Comparison of ENCODE assay signal across 28 mouse cellular contexts in genomic region chr16:62773462-62773861, GRCm38 (mm10). TPM values are rescaled to one million over a fixed set of nuclear protein-coding genes. Genes with fewer than 3 reads are reported as not detected.
DNase-seq lines count a peak whose midpoint lies in the region; ATAC-seq and TF ChIP-seq lines count a peak whose summit lies in the region.
"Had no signal": no experiment of that assay in that cellular context is flagged by ENCODE, and none has a peak within 500 bp of the region (broad histone marks: within the 10 kb centered on the region; RNA-seq: fewer than 3 reads in every experiment).

No protein-coding gene starts in this region.

- TF ChIP-seq EP300 in lung, postnatal 0 days (IDR thresholded peaks at IDR 0.05), result no peak
- TF ChIP-seq EP300 in CH12.LX (IDR thresholded peaks at IDR 0.05; ENCODE audit: low read length), result no peak

- peaks cover 12% of the 10 kb centered on the region; the same call in 1 of the 2 replicates for H3K36me3 ChIP-seq in lung, embryonic 14.5 days (ENCODE audit: insufficient read depth)
- H3K36me3 ChIP-seq in lung, postnatal 0 days (ENCODE audit: insufficient read depth, low read length), result 0 out of 2 replicates have a peak, but pooled peaks cover 5% of the 10 kb centered on the region
- H3K36me3 ChIP-seq in CH12.LX (replicated peaks in 1 of 2; ENCODE audit: control insufficient read depth in 1 of 2, insufficient read depth in 1 of 2, low read length in 1 of 2), result peaks cover 36 to 87% of the 10 kb centered on the region in 2 experiments
- H3K36me3 ChIP-seq: embryonic facial prominence, embryonic 12.5 days; intestine, embryonic 15.5 days had no signal

- H3K9me3 ChIP-seq in lung, embryonic 14.5 days (ENCODE audit: low read depth, low read length), result no peaks in the 10 kb centered on the region
- H3K9me3 ChIP-seq in lung, postnatal 0 days (ENCODE audit: low read length), result no peaks in the 10 kb centered on the region
- no peaks in the 10 kb centered on the region for H3K9me3 ChIP-seq in CH12.LX (replicated peaks; ENCODE audit: low read length)
- H3K9me3 ChIP-seq: embryonic facial prominence, embryonic 12.5 days; forebrain, embryonic 15.5 days; heart, embryonic 13.5 days; hindbrain, embryonic 13.5 days; intestine, embryonic 15.5 days; limb, embryonic 10.5 days had no signal

- dilution Hi-C loops in CH12.LX (cut with MboI; ENCODE audit: extremely low pct_ligation_motif_present, extremely low pct_unique_long_range_greater_than_20kb, low sequenced_read_pairs), result no loop called here

- no peak for TF ChIP-seq POLR2A in CH12.LX (IDR thresholded peaks at IDR 0.05; ENCODE audit: low read depth, low read length)
- TF ChIP-seq POLR2A in cortical plate, adult 2 months (IDR thresholded peaks at IDR 0.05; ENCODE audit: extremely low read depth, insufficient read depth, low read length), result no peak

- no peaks in the 10 kb centered on the region for H3K27me3 ChIP-seq in lung, embryonic 14.5 days (ENCODE audit: insufficient read depth, low read length)
- H3K27me3 ChIP-seq in lung, postnatal 0 days (replicated peaks; ENCODE audit: insufficient read depth, low read length), result no peaks in the 10 kb centered on the region
- no peaks in the 10 kb centered on the region for H3K27me3 ChIP-seq in CH12.LX (replicated peaks)
- H3K27me3 ChIP-seq: embryonic facial prominence, embryonic 12.5 days; forebrain, embryonic 15.5 days; heart, embryonic 13.5 days; hindbrain, embryonic 13.5 days; intestine, embryonic 15.5 days had no signal

- H3K27ac ChIP-seq in gastrocnemius, adult 2 months, result no peak overlapping the region
- no peak overlapping the region for H3K27ac ChIP-seq in lung, embryonic 14.5 days (ENCODE audit: low read depth)
- H3K27ac ChIP-seq in lung, postnatal 0 days (ENCODE audit: low read length), result no peak overlapping the region
- H3K27ac ChIP-seq in CH12.LX (ENCODE audit: insufficient read depth, low read depth), result no peak overlapping the region
- no peak overlapping the region for H3K27ac ChIP-seq in cortical plate, adult 2 months (ENCODE audit: insufficient read depth, low read length)
- H3K27ac ChIP-seq: embryonic facial prominence, embryonic 12.5 days; forebrain, embryonic 15.5 days; heart, embryonic 13.5 days; hindbrain, embryonic 13.5 days; intestine, embryonic 15.5 days; limb, embryonic 10.5 days had no signal

- H3K4me2 ChIP-seq in lung, embryonic 14.5 days, result no peak overlapping the region
- H3K4me2 ChIP-seq in lung, postnatal 0 days (replicated peaks; ENCODE audit: low read depth, low read length), result no peak overlapping the region
- no peak overlapping the region for H3K4me2 ChIP-seq in CH12.LX (ENCODE audit: insufficient read depth, low read depth, poor library complexity, severe bottlenecking)
- H3K4me2 ChIP-seq: embryonic facial prominence, embryonic 12.5 days; forebrain, embryonic 15.5 days; heart, embryonic 13.5 days; hindbrain, embryonic 13.5 days; intestine, embryonic 15.5 days had no signal

- no peak for DNase-seq in gastrocnemius, adult 2 months
- DNase-seq in gastrocnemius, postnatal 10 days, result no peak
- no peak for DNase-seq in lung, embryonic 14.5 days
- DNase-seq in lung, postnatal 0 days (ENCODE audit: low spot score), result no peak
- DNase-seq in CH12.LX (ENCODE audit: extremely low read depth), result no peak
- no peak for DNase-seq in spleen, postnatal 10 days (ENCODE audit: low spot score in 2 of 2)
- DNase-seq: adrenal gland, adult 2 months; cerebellum, adult 11 months; heart, adult 11 months; layer of hippocampus, postnatal 36 days; liver, postnatal 0 days; thymus, postnatal 36 days had no signal

- no peaks in the 10 kb centered on the region for H3K4me1 ChIP-seq in lung, embryonic 14.5 days (ENCODE audit: insufficient read depth)
- no peaks in the 10 kb centered on the region for H3K4me1 ChIP-seq in lung, postnatal 0 days (ENCODE audit: insufficient read depth, low read depth, low read length)
- H3K4me1 ChIP-seq in CH12.LX (ENCODE audit: control insufficient read depth in 1 of 2, insufficient read depth in 2 of 2), result peaks cover 0 to 6% of the 10 kb centered on the region in 2 experiments; a peak in 2 of 4 replicates
- H3K4me1 ChIP-seq in cortical plate, adult 2 months (ENCODE audit: control insufficient read depth, insufficient read depth, low read length), result no peaks in the 10 kb centered on the region
- H3K4me1 ChIP-seq: forebrain, embryonic 15.5 days; heart, embryonic 13.5 days; intestine, embryonic 15.5 days had no signal

- no peaks in the 10 kb centered on the region for H3K79me2 ChIP-seq in CH12.LX (replicated peaks; ENCODE audit: control insufficient read depth, extremely low read depth, insufficient read depth, poor library complexity, severe bottlenecking)

- H3K4me3 ChIP-seq in gastrocnemius, adult 2 months, result no peak overlapping the region
- H3K4me3 ChIP-seq in lung, embryonic 14.5 days (ENCODE audit: low read depth, low read length), result no peak overlapping the region
- H3K4me3 ChIP-seq in lung, postnatal 0 days (ENCODE audit: low read depth, low read length), result no peak overlapping the region
- H3K4me3 ChIP-seq in CH12.LX (replicated peaks in 1 of 3; ENCODE audit: low read depth in 2 of 3, low read length in 2 of 3, poor library complexity in 1 of 3), result no peak overlapping the region
- no peak overlapping the region for H3K4me3 ChIP-seq in cortical plate, adult 2 months (ENCODE audit: insufficient read depth, low read length)
- H3K4me3 ChIP-seq: embryonic facial prominence, embryonic 12.5 days; erythroblast, embryonic 14.5 days; forebrain, embryonic 15.5 days; heart, embryonic 13.5 days; hindbrain, embryonic 13.5 days; intestine, embryonic 15.5 days; limb, embryonic 10.5 days had no signal

- WGBS in lung, embryonic 14.5 days, result 76% methylated on average over 4 of the region's 4 CpGs
- WGBS in lung, postnatal 0 days, result 81% methylated on average over 4 of the region's 4 CpGs

- peak; percentile 53 for TF ChIP-seq RAD21 in CH12.LX (IDR thresholded peaks at IDR 0.05; ENCODE audit: low read depth, low read length)

- in situ Hi-C loops in CH12.LX (cut with MboI; ENCODE audit: low pct_ligation_motif_present, low pct_unique_long_range_greater_than_20kb, low sequenced_read_pairs), result loop anchor here (25.0 kb wide), 1 partner anchor 261 kb away; no protein-coding TSS in a partner anchor

- no peak for ATAC-seq in lung, embryonic 14.5 days (ENCODE audit: insufficient read depth)
- ATAC-seq in lung, postnatal 0 days, result no peak
- ATAC-seq: forebrain, embryonic 15.5 days; intestine, embryonic 15.5 days; liver, postnatal 0 days had no signal

- intact Hi-C loops in gastrocnemius, adult 2 months (cut with DNase I), result no loop called here

- no peak overlapping the region for H3K9ac ChIP-seq in lung, embryonic 14.5 days
- H3K9ac ChIP-seq in lung, postnatal 0 days (replicated peaks; ENCODE audit: low read depth), result no peak overlapping the region
- no peak overlapping the region for H3K9ac ChIP-seq in CH12.LX (ENCODE audit: insufficient read depth, low read depth)
- H3K9ac ChIP-seq: embryonic facial prominence, embryonic 12.5 days; forebrain, embryonic 15.5 days; heart, embryonic 13.5 days; hindbrain, embryonic 13.5 days; intestine, embryonic 15.5 days; liver, postnatal 0 days had no signal

- TF ChIP-seq CTCF in gastrocnemius, adult 2 months (IDR thresholded peaks at IDR 0.05), result peak; percentile 17; the same call in 1 of the 2 replicates
- TF ChIP-seq CTCF in lung, embryonic 14.5 days (IDR thresholded peaks at IDR 0.05; ENCODE audit: low read depth), result 0 out of 2 replicates have a peak, but pooled peaks have one; percentile 9
- TF ChIP-seq CTCF in lung, postnatal 0 days (IDR thresholded peaks at IDR 0.05), result no peak; the same call in 1 of the 2 replicates
- peak in 1 of 2 experiments; percentile 47; a peak in 2 of 4 replicates for TF ChIP-seq CTCF in CH12.LX (conservative IDR thresholded peaks at IDR 0.05 in 1 of 2, IDR thresholded peaks at IDR 0.05 in 1 of 2; ENCODE audit: low read depth in 2 of 2, low read length in 2 of 2)
- peak; percentile 51 for TF ChIP-seq CTCF in cortical plate, adult 2 months (IDR thresholded peaks at IDR 0.05; ENCODE audit: extremely low read depth, insufficient read depth, low read length)

TF ChIP-seq in CH12.LX, 34 proteins besides CTCF, POLR2A, EP300 and RAD21:
- no peak for TF ChIP-seq NELFE (IDR thresholded peaks at IDR 0.05; ENCODE audit: low read depth, low read length)
TF ChIP-seq in CH12.LX: peak in this region for 0.

RNA-seq across cellular contexts. Expression of gene Nsun3, which starts 13.2 kb away (rescaled TPM):
- 1 to 10 TPM; 6.8 to 7.7 TPM for total RNA-seq in gastrocnemius, adult 2 months (2021)
- 10 to 100 TPM in 1 of 2 experiments, 1 to 10 TPM in 1; 7.2 to 10.2 TPM for total RNA-seq in gastrocnemius, postnatal 10 days (2021)
- 8.8 and 9.8 TPM in 2 replicates for polyA plus RNA-seq in lung, embryonic 14.5 days (2014; fragmentation: Nextera tagmentation; extraction: Ambion mirVana)
- 5.6 and 6.2 TPM in 2 replicates for polyA plus RNA-seq in lung, postnatal 0 days (2015; fragmentation: Nextera tagmentation; extraction: Ambion mirVana)
- total RNA-seq in CH12.LX (2012; rRNA removed) (8.4 and 10.1 TPM in 2 replicates), CH12.LX (2014; rRNA removed) (11.6 and 12.2 TPM in 2 replicates)
- 13.4 and 15.3 TPM in 2 replicates for polyA plus RNA-seq in CH12.LX (2012; ENCODE audit: insufficient read length, low read depth)
- 9.2 and 10.1 TPM in 2 replicates for polyA plus RNA-seq in cortical plate, adult 2 months (2012; rRNA removed)

RNA-seq across cellular contexts. Expression of gene Stx19, which starts 41.0 kb away (rescaled TPM):
- total RNA-seq in gastrocnemius, adult 2 months (2021), result not detected
- not detected for total RNA-seq in gastrocnemius, postnatal 10 days (2021)
- polyA plus RNA-seq in lung, embryonic 14.5 days (2014; fragmentation: Nextera tagmentation; extraction: Ambion mirVana), result 2.4 TPM in 2 replicates
- 9.8 and 10.3 TPM in 2 replicates for polyA plus RNA-seq in lung, postnatal 0 days (2015; fragmentation: Nextera tagmentation; extraction: Ambion mirVana)
- total RNA-seq in CH12.LX (2012; rRNA removed), result not detected in 2 replicates
- total RNA-seq in CH12.LX (2014; rRNA removed), result not detected in 2 replicates
- polyA plus RNA-seq in CH12.LX (2012; ENCODE audit: insufficient read length, low read depth), result 0.08 and 0.11 TPM in 2 replicates
- polyA plus RNA-seq in cortical plate, adult 2 months (2012; rRNA removed), result not detected in 2 replicates
- total RNA-seq: adrenal gland, adult 2 months; common myeloid progenitor, adult 5-6 weeks; gastrocnemius, adult 8-10 months; heart, postnatal 25 days; layer of hippocampus, postnatal 36 days; liver, adult 2 months; megakaryocyte-erythroid progenitor cell, adult 5-6 weeks; MEL; monocyte, adult 5-6 weeks had no signal
- polyA plus RNA-seq: adrenal gland, adult 2 months; erythroblast, embryonic 14.5 days; liver, adult 2 months; liver, postnatal 0 days; small intestine, adult 2 months had no signal
